In genomic region chr9:37656439-37656881, GRCm38 (mm10) we compare ENCODE assay signal across 8 mouse cellular contexts. TPM values are rescaled to one million over a fixed set of nuclear protein-coding genes. Genes with fewer than 3 reads are reported as not detected.
DNase-seq lines count a peak whose midpoint lies in the region; ATAC-seq and TF ChIP-seq lines count a peak whose summit lies in the region.

No protein-coding gene starts in this region.

- no peaks in the 10 kb centered on the region for H3K9me3 ChIP-seq in heart, embryonic 11.5 days (replicated peaks; ENCODE audit: control insufficient read depth, low read length)

- no peak for ATAC-seq in heart, embryonic 11.5 days (replicated peaks; ENCODE audit: insufficient number of reproducible peaks, low FRiP score, low TSS enrichment)
- ATAC-seq in megakaryocyte-erythroid progenitor cell, adult 5-6 weeks (replicated peaks; ENCODE audit: low FRiP score, low TSS enrichment, poor library complexity, severe bottlenecking): peak; percentile 46

- 2% methylated on average over 10 of the region's 10 CpGs for WGBS in heart, embryonic 11.5 days (ENCODE audit: insufficient replicate concordance)

- H3K4me3 ChIP-seq in gastrocnemius, adult 2 months: peak overlapping the region; percentile 84
- H3K4me3 ChIP-seq in brown adipose tissue, adult 24 weeks (ENCODE audit: insufficient read depth, low read depth, low read length): peak overlapping the region; percentile 91
- peak overlapping the region; percentile 74 for H3K4me3 ChIP-seq in heart, embryonic 11.5 days (ENCODE audit: low read depth, low read length)

- no peaks in the 10 kb centered on the region for H3K4me1 ChIP-seq in brown adipose tissue, adult 24 weeks (ENCODE audit: control insufficient read depth, insufficient read depth, insufficient read length, low read length)
- peaks cover 14% of the 10 kb centered on the region for H3K4me1 ChIP-seq in heart, embryonic 11.5 days (ENCODE audit: control insufficient read depth, insufficient read depth, low read length)

- H3K4me2 ChIP-seq in heart, embryonic 11.5 days: peak overlapping the region; percentile 85

- DNase-seq in gastrocnemius, adult 2 months: no peak
- no peak for DNase-seq in gastrocnemius, postnatal 4 days (ENCODE audit: low spot score in 2 of 2)
- DNase-seq in kidney, postnatal 14 days: peak; percentile 11
- peak; percentile 52 for DNase-seq in thymus, postnatal 0 days (ENCODE audit: low spot score)
- DNase-seq in right cerebral cortex, postnatal 25 days: no peak

- intact Hi-C loops in gastrocnemius, adult 2 months (cut with DNase I): no loop called here

- H3K36me3 ChIP-seq in heart, embryonic 11.5 days (ENCODE audit: control insufficient read depth, insufficient read depth, low read length): peaks cover 8% of the 10 kb centered on the region

- no peak for TF ChIP-seq CTCF in gastrocnemius, adult 2 months (IDR thresholded peaks at IDR 0.05)

- H3K27ac ChIP-seq in gastrocnemius, adult 2 months: peak overlapping the region; percentile 89
- H3K27ac ChIP-seq in brown adipose tissue, adult 24 weeks (replicated peaks; ENCODE audit: low read depth, low read length): peak overlapping the region; percentile 75
- peak overlapping the region; percentile 85 for H3K27ac ChIP-seq in heart, embryonic 11.5 days (ENCODE audit: low read depth, low read length)

- no peaks in the 10 kb centered on the region for H3K27me3 ChIP-seq in heart, embryonic 11.5 days (ENCODE audit: control insufficient read depth, insufficient read depth, low read length)

- peak overlapping the region; percentile 85 for H3K9ac ChIP-seq in heart, embryonic 11.5 days (ENCODE audit: low read depth, low read length)

RNA-seq across cellular contexts. Expression of gene Tbrg1, which starts 0.7 kb away (rescaled TPM):
- total RNA-seq in gastrocnemius, adult 2 months (2021): 10 to 100 TPM; 29.3 to 31.7 TPM
- total RNA-seq in gastrocnemius, postnatal 4 days (2021): 10 to 100 TPM; 75.0 to 76.6 TPM
- polyA plus RNA-seq in brown adipose tissue, adult 24 weeks (2012; ENCODE audit: insufficient read depth, insufficient read length, missing spikeins): 15.1 and 15.6 TPM in 2 replicates
- 182 and 188 TPM in 2 replicates for polyA plus RNA-seq in heart, embryonic 11.5 days (2014; fragmentation: Nextera tagmentation; extraction: Ambion mirVana)
- total RNA-seq in megakaryocyte-erythroid progenitor cell, adult 5-6 weeks (2014; fragmentation: Nextera tagmentation): 80.1 and 93.1 TPM in 2 replicates
- total RNA-seq in megakaryocyte-erythroid progenitor cell, adult 5-6 weeks (2017): 62.7 and 74.2 TPM in 2 replicates
- polyA plus RNA-seq in thymus, postnatal 0 days (2015; fragmentation: Nextera tagmentation; extraction: Ambion mirVana): 111 and 115 TPM in 2 replicates

RNA-seq across cellular contexts. Expression of gene Panx3, which starts 12.6 kb away (rescaled TPM):
- total RNA-seq in gastrocnemius, adult 2 months (2021): not detected
- total RNA-seq in gastrocnemius, postnatal 4 days (2021): not detected
- not detected in 2 replicates for polyA plus RNA-seq in brown adipose tissue, adult 24 weeks (2012; ENCODE audit: insufficient read depth, insufficient read length, missing spikeins)
- 0.08 and 0.10 TPM in 2 replicates for polyA plus RNA-seq in heart, embryonic 11.5 days (2014; fragmentation: Nextera tagmentation; extraction: Ambion mirVana)
- not detected in 2 replicates for total RNA-seq in megakaryocyte-erythroid progenitor cell, adult 5-6 weeks (2014; fragmentation: Nextera tagmentation)
- total RNA-seq in megakaryocyte-erythroid progenitor cell, adult 5-6 weeks (2017): not detected in 2 replicates
- polyA plus RNA-seq in thymus, postnatal 0 days (2015; fragmentation: Nextera tagmentation; extraction: Ambion mirVana): not detected in 2 replicates

RNA-seq across cellular contexts. Expression of gene Spa17, which starts 42.9 kb away (rescaled TPM):
- 1 to 10 TPM; 3.1 to 4.1 TPM for total RNA-seq in gastrocnemius, adult 2 months (2021)
- total RNA-seq in gastrocnemius, postnatal 4 days (2021): 1 to 10 TPM; 1.4 TPM
- 13.3 and 14.2 TPM in 2 replicates for polyA plus RNA-seq in brown adipose tissue, adult 24 weeks (2012; ENCODE audit: insufficient read depth, insufficient read length, missing spikeins)
- 5.7 and 10.0 TPM in 2 replicates for polyA plus RNA-seq in heart, embryonic 11.5 days (2014; fragmentation: Nextera tagmentation; extraction: Ambion mirVana)
- total RNA-seq in megakaryocyte-erythroid progenitor cell, adult 5-6 weeks (2014; fragmentation: Nextera tagmentation): 3.5 and 9.8 TPM in 2 replicates
- 6.2 TPM in 1 of 2 replicates, not detected in the other for total RNA-seq in megakaryocyte-erythroid progenitor cell, adult 5-6 weeks (2017)
- polyA plus RNA-seq in thymus, postnatal 0 days (2015; fragmentation: Nextera tagmentation; extraction: Ambion mirVana): 2.8 and 4.3 TPM in 2 replicates

RNA-seq across cellular contexts. Expression of gene Olfr160, which starts 59.6 kb away (rescaled TPM):
- total RNA-seq in gastrocnemius, adult 2 months (2021): not detected
- not detected for total RNA-seq in gastrocnemius, postnatal 4 days (2021)
- polyA plus RNA-seq in brown adipose tissue, adult 24 weeks (2012; ENCODE audit: insufficient read depth, insufficient read length, missing spikeins): not detected in 2 replicates
- not detected in 2 replicates for polyA plus RNA-seq in heart, embryonic 11.5 days (2014; fragmentation: Nextera tagmentation; extraction: Ambion mirVana)
- not detected in 2 replicates for total RNA-seq in megakaryocyte-erythroid progenitor cell, adult 5-6 weeks (2014; fragmentation: Nextera tagmentation)
- not detected in 2 replicates for total RNA-seq in megakaryocyte-erythroid progenitor cell, adult 5-6 weeks (2017)
- polyA plus RNA-seq in thymus, postnatal 0 days (2015; fragmentation: Nextera tagmentation; extraction: Ambion mirVana): not detected in 2 replicates

Comparison
In these comparisons a context has a peak if more than half of its experiments do, and no peak if none do; other contexts are left out.
1. DNase-seq: peak in kidney, postnatal 14 days (single experiment) and thymus, postnatal 0 days (single experiment); none in gastrocnemius, adult 2 months (single experiment), gastrocnemius, postnatal 4 days (0 of 2) and right cerebral cortex, postnatal 25 days (single experiment).
2. Peak in every context shown above with its lines, with median percentiles within 50 percentile points of each other: H3K27ac ChIP-seq and H3K4me3 ChIP-seq.